Comparison of ENCODE assay signal across 22 mouse cellular contexts in genomic region chr9:51399356-51399755, GRCm38 (mm10).
DNase-seq lines count a peak whose midpoint lies in the region; TF ChIP-seq lines count a peak whose summit lies in the region.
"Had no signal": no experiment of that assay in that cellular context is flagged by ENCODE, and none has a peak within 500 bp of the region (broad histone marks: within the 10 kb centered on the region; RNA-seq: fewer than 3 reads in every experiment).

No protein-coding gene starts in this region.

- DNase-seq in gastrocnemius, adult 18-20 months (ENCODE audit: low spot score) = peak; percentile 48
- no peak for DNase-seq in gastrocnemius, postnatal 25 days
- DNase-seq in kidney, adult 2 months = peak; percentile 3
- DNase-seq in kidney, postnatal 4 days = no peak
- peak; percentile 7 for DNase-seq in mesoderm, embryonic 11.5 days (ENCODE audit: low read depth, low spot score)
- no peak for DNase-seq in retina, postnatal 1 day
- DNase-seq in cerebellum, postnatal 10 days = no peak
- DNase-seq: adrenal gland, adult 8-10 months; adrenal gland, postnatal 25 days; cerebellum, adult 11-12 months; cerebellum, adult 8-10 months; cerebellum, postnatal 14 days; gastrocnemius, postnatal 36 days; heart, postnatal 14 days; heart, postnatal 4 days had no signal

- H3K36me3 ChIP-seq in kidney, adult 2 months (ENCODE audit: control insufficient read depth, insufficient read depth, low read length) = no peaks in the 10 kb centered on the region
- H3K36me3 ChIP-seq: embryonic facial prominence, embryonic 10.5 days; embryonic facial prominence, embryonic 13.5 days; forebrain, embryonic 10.5 days; heart, embryonic 13.5 days had no signal

- TF ChIP-seq POLR2A in kidney, adult 2 months (IDR thresholded peaks at IDR 0.05; ENCODE audit: low read depth, low read length) = no peak

- WGBS in kidney, adult 2 months = 16% methylated on average over 4 of the region's 4 CpGs

- no peak overlapping the region for H3K4me3 ChIP-seq in kidney, adult 2 months (ENCODE audit: insufficient read depth, low read depth, low read length)
- H3K4me3 ChIP-seq: embryonic facial prominence, embryonic 10.5 days; embryonic facial prominence, embryonic 13.5 days; forebrain, embryonic 10.5 days; forebrain, embryonic 13.5 days; heart, embryonic 13.5 days had no signal

- H3K27me3 ChIP-seq in kidney, adult 2 months (replicated peaks; ENCODE audit: control insufficient read depth, insufficient read depth, low read length) = no peaks in the 10 kb centered on the region
- H3K27me3 ChIP-seq: embryonic facial prominence, embryonic 13.5 days; forebrain, embryonic 13.5 days; heart, embryonic 13.5 days had no signal

- H3K4me1 ChIP-seq in kidney, adult 2 months (ENCODE audit: control insufficient read depth, insufficient read depth, low read length) = 0 out of 2 replicates have a peak, but pooled peaks cover 2% of the 10 kb centered on the region

- H3K27ac ChIP-seq in kidney, adult 2 months (ENCODE audit: insufficient read depth, low read depth, low read length) = no peak overlapping the region
- H3K27ac ChIP-seq: embryonic facial prominence, embryonic 10.5 days; embryonic facial prominence, embryonic 13.5 days; forebrain, embryonic 10.5 days; forebrain, embryonic 13.5 days; heart, embryonic 13.5 days; hindbrain, embryonic 14.5 days; hindbrain, postnatal 0 days had no signal

- TF ChIP-seq CTCF in kidney, adult 2 months (conservative IDR thresholded peaks at IDR 0.05; ENCODE audit: insufficient read depth, insufficient read length, low read depth, low read length) = no peak

Comparison
In these comparisons a context has a peak if more than half of its experiments do, and no peak if none do; other contexts are left out.
1. DNase-seq: peak in gastrocnemius, adult 18-20 months (single experiment), kidney, adult 2 months (single experiment) and mesoderm, embryonic 11.5 days (single experiment); none in gastrocnemius, postnatal 25 days (single experiment), kidney, postnatal 4 days (0 of 2), retina, postnatal 1 day (single experiment) and cerebellum, postnatal 10 days (0 of 2).